Mouse (Mus musculus) heart, embryonic 15.5 days (tissue): ENCODE measurements around the gene Adora3. TPM values are rescaled to one million over a fixed set of nuclear protein-coding genes. Genes with fewer than 3 reads are reported as not detected.

Experiments used
- ATAC-seq: fragments of 200-750 bp; cut with Nextera tagmentation; replicated peaks from 2 replicates; pipeline ENCODE4 v1.8.0; 2017; ENCODE audit warnings: low read depth, moderate TSS enrichment; ENCODE audit not compliant: insufficient number of reproducible peaks, insufficient read depth, low FRiP score
- H3K27ac ChIP-seq: fragments of 300-500 bp; sonication (generic); 2 replicates; pipeline ENCODE4 v1.5.1; 2015; ENCODE audit warnings: mild to moderate bottlenecking, inconsistent platforms
- H3K27me3 ChIP-seq: fragments of 300-500 bp; sonication (generic); 2 replicates; pipeline ENCODE4 v1.6.1; 2015; ENCODE audit warnings: inconsistent platforms
- H3K36me3 ChIP-seq: fragments of 300-500 bp; sonication (generic); 2 replicates; pipeline ENCODE4 v1.6.1; 2015; ENCODE audit warnings: mild to moderate bottlenecking, inconsistent platforms
- H3K4me1 ChIP-seq: fragments of 300-500 bp; sonication (generic); replicated peaks from 2 replicates; pipeline ENCODE4 v1.6.1; 2015; ENCODE audit warnings: inconsistent platforms
- H3K4me2 ChIP-seq: fragments of 300-500 bp; sonication (generic); 2 replicates; pipeline ENCODE4 v1.6.1; 2015; ENCODE audit warnings: inconsistent platforms, mild to moderate bottlenecking, moderate library complexity
- H3K4me3 ChIP-seq: fragments of 300-500 bp; sonication (generic); 2 replicates; pipeline ENCODE4 v1.5.1; 2015; ENCODE audit warnings: mild to moderate bottlenecking, inconsistent platforms
- H3K9ac ChIP-seq: fragments of 300-500 bp; sonication (generic); 2 replicates; pipeline ENCODE4 v1.6.1; 2015; ENCODE audit warnings: mild to moderate bottlenecking, inconsistent platforms
- H3K9me3 ChIP-seq: fragments of 300-500 bp; sonication (generic); replicated peaks from 2 replicates; pipeline ENCODE4 v1.6.1; 2016; ENCODE audit warnings: inconsistent platforms
- WGBS: fragments of 180-500 bp; shearing (Covaris S2); methylation state at CpG from one replicate; pipeline ENCODE4 v1.1.7; 2015; ENCODE audit warnings: mixed read lengths; 5-methylcytosine and 5-hydroxymethylcytosine counted together
- polyA plus RNA-seq: library from polyadenylated mRNA; unstranded; fragments of >200 nt; fragmentation: Nextera tagmentation; extraction: Ambion mirVana; gene quantifications from 2 replicates; pipeline ENCODE4 v1.2.1, GENCODE M21; 2015

The Adora3 gene
- polyA plus RNA-seq, 1 experiment from 2014 or later = 0.19 TPM

- no peak for ATAC-seq
- Histone ChIP-seq H3K4me1 (no peaks in the 10 kb centered on the region), H3K4me2 (no peak overlapping the region), H3K9ac (no peak overlapping the region), H3K9me3 (no peaks in the 10 kb centered on the region), H3K4me3 (no peak overlapping the region), H3K36me3 (no peaks in the 10 kb centered on the region), H3K27me3 (0 out of 2 replicates have a peak, but pooled peaks cover 9% of the 10 kb centered on the region), H3K27ac (no peak overlapping the region)
- WGBS = 55% methylated on average over 7 of the region's 7 CpGs
Observed at GRCm38 (mm10) chr3:105846294-105847069, 24.2 kb upstream of the Adora3 start.

- H3K9ac ChIP-seq = no peak overlapping the region
- no peak for ATAC-seq
- 70% methylated on average over 8 of the region's 8 CpGs for WGBS
- no peaks in the 10 kb centered on the region for H3K36me3 ChIP-seq
- H3K27me3 ChIP-seq = no peaks in the 10 kb centered on the region
- H3K4me2 ChIP-seq = no peak overlapping the region
- H3K4me1 ChIP-seq = no peaks in the 10 kb centered on the region
- no peak overlapping the region for H3K27ac ChIP-seq
- no peaks in the 10 kb centered on the region for H3K9me3 ChIP-seq
- no peak overlapping the region for H3K4me3 ChIP-seq
Observed at GRCm38 (mm10) chr3:105853781-105854180, 16.9 kb upstream of the Adora3 start.

DNA sequence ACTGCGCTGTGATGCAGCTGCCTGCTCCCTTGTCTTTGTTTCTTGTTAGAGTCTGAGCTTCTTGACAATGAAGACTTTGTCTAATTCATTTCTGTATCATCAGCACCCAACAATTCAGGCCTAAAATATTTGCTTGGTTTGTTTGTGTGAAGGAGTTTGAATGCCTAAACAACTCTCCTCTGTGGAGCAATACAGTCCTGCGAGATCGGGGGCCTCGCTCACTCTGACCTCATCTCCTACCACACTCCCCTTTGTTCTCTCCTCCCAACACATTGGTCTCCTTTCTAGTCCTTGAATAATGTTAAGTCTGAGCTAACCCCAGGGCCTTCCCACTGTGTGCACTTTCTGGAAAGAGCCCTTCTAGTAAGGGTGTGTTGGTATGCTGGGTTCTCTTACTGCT, 15.9 kb upstream of the Adora3 start:
- H3K36me3 ChIP-seq = no peaks in the 10 kb centered on the region
- no peaks in the 10 kb centered on the region for H3K27me3 ChIP-seq
- H3K27ac ChIP-seq = no peak overlapping the region
- WGBS = 85% methylated on average over 4 of the region's 4 CpGs
- H3K9me3 ChIP-seq = no peaks in the 10 kb centered on the region
- no peak overlapping the region for H3K9ac ChIP-seq
- H3K4me2 ChIP-seq = no peak overlapping the region
- no peak for ATAC-seq
- H3K4me1 ChIP-seq = no peaks in the 10 kb centered on the region
- H3K4me3 ChIP-seq = no peak overlapping the region

DNA sequence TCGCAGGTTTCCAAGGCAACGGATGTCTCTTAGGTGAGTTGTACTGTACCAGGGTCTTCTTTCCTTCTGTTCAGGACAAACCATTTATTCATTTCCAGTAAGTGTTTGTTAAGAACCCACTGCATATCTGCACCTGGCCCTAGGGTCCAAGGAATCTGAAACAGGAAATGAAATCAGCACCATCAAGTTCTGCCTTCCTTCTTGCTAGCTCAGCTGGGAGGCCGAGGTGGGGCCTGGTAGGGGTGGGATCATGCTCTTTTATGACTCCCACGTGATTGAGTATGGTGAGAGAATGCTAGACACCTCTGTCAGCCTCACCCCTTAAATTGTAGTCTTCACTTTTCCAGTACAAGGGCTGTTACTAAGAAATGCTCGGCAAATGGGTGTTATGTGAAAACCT, 13.1 kb upstream of the Adora3 start:
- no peak overlapping the region for H3K27ac ChIP-seq
- H3K4me3 ChIP-seq = no peak overlapping the region
- no peaks in the 10 kb centered on the region for H3K4me1 ChIP-seq
- no peak overlapping the region for H3K4me2 ChIP-seq
- 66% methylated on average over 5 of the region's 5 CpGs for WGBS
- no peaks in the 10 kb centered on the region for H3K9me3 ChIP-seq
- no peak for ATAC-seq
- H3K36me3 ChIP-seq = no peaks in the 10 kb centered on the region
- H3K27me3 ChIP-seq = no peaks in the 10 kb centered on the region
- H3K9ac ChIP-seq = no peak overlapping the region

DNA sequence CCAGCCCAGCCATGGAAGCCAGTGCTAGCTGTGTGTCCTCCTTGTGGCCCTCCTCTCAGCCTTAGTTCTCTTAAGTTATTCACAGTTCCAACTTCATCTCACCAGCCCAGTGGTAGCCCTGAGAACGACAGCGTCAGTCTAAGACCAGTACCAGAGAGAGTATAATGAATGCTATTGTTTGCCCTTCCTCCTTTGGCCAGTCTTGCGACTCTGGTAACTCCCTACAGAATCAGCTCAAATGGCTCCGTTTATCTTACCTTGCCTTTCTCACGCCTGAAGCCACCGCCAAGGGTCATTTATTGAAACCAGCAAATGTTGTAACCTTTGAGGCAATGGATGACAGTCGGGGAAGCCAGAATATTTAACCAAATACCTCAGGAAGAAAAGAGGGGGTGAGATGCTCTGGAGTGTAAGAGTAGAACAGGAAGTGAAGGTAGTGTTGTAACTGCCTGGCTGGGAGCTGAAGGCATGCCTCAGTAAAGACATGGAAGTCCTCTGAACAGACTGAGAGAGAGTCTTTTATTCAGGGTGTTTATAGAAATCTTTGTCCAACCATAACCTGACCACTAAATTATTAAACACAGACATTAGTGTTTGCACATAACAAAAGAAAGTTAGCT, 8.8 kb upstream of the Adora3 start:
- no peak overlapping the region for H3K4me2 ChIP-seq
- no peaks in the 10 kb centered on the region for H3K27me3 ChIP-seq
- no peak overlapping the region for H3K27ac ChIP-seq
- no peak overlapping the region for H3K4me3 ChIP-seq
- no peak overlapping the region for H3K9ac ChIP-seq
- ATAC-seq = no peak
- 50% methylated on average over 7 of the region's 7 CpGs for WGBS
- H3K4me1 ChIP-seq = no peaks in the 10 kb centered on the region
- H3K9me3 ChIP-seq = no peaks in the 10 kb centered on the region
- H3K36me3 ChIP-seq = no peaks in the 10 kb centered on the region

GRCm38 (mm10) chr3:105864123-105864522, 6.5 kb upstream of the Adora3 start:
- no peak overlapping the region for H3K4me2 ChIP-seq
- peaks cover 9% of the 10 kb centered on the region for H3K4me1 ChIP-seq
- H3K4me3 ChIP-seq = no peak overlapping the region
- no peaks in the 10 kb centered on the region for H3K36me3 ChIP-seq
- H3K9me3 ChIP-seq = no peaks in the 10 kb centered on the region
- no peak overlapping the region for H3K27ac ChIP-seq
- H3K9ac ChIP-seq = no peak overlapping the region
- no peak for ATAC-seq
- no peaks in the 10 kb centered on the region for H3K27me3 ChIP-seq
- WGBS = 59% methylated on average over 1 of the region's 1 CpGs

- H3K27me3 ChIP-seq = no peaks in the 10 kb centered on the region
- 64% methylated on average over 9 of the region's 9 CpGs for WGBS
- no peak for ATAC-seq
- no peaks in the 10 kb centered on the region for H3K9me3 ChIP-seq
- H3K4me3 ChIP-seq = no peak overlapping the region
- no peak overlapping the region for H3K27ac ChIP-seq
- no peaks in the 10 kb centered on the region for H3K36me3 ChIP-seq
- no peak overlapping the region for H3K4me2 ChIP-seq
- H3K4me1 ChIP-seq = peaks cover 9% of the 10 kb centered on the region
- no peak overlapping the region for H3K9ac ChIP-seq
Observed at GRCm38 (mm10) chr3:105865122-105865521, 5.5 kb upstream of the Adora3 start.

DNA sequence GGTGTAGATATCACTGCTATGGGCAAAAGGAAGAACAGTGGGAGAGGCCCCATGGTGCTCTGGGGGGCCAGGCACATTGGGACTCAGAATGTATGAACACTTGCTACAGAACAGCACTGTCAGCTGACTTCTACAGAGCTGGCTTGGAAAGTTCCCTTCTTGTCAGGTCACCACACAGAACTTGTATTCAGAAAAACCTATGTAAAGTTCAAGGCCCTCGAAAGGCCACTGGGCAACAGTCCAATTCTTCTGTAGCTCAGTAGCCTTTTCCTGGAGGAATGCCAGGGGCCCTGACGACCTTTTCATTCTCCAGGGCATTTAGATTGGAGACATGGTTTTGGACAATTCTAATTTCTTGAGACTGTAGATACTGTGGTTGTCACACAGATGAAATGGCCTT, 2.5 kb upstream of the Adora3 start:
- Histone ChIP-seq H3K9ac (no peak overlapping the region), H3K36me3 (no peaks in the 10 kb centered on the region), H3K27ac (no peak overlapping the region; the same call in 1 of the 2 replicates)

GRCm38 (mm10) chr3:105872034-105872433, 1.4 kb downstream of the Adora3 start:
- H3K9me3 ChIP-seq = no peaks in the 10 kb centered on the region
- no peak for ATAC-seq
- peaks cover 30% of the 10 kb centered on the region for H3K4me1 ChIP-seq
- no peaks in the 10 kb centered on the region for H3K27me3 ChIP-seq
- H3K4me2 ChIP-seq = peak overlapping the region; percentile 38
- no peak overlapping the region for H3K4me3 ChIP-seq
- WGBS = 22% methylated on average over 6 of the region's 6 CpGs
- H3K9ac ChIP-seq = no peak overlapping the region
- 0 out of 2 replicates have a peak overlapping the region, but pooled peaks have one; percentile 26 for H3K27ac ChIP-seq
- H3K36me3 ChIP-seq = no peaks in the 10 kb centered on the region

More for the DNA sequence above, 2.5 kb upstream of the Adora3 start:
- 12% methylated on average over 2 of the region's 2 CpGs for WGBS
- no peaks in the 10 kb centered on the region for H3K27me3 ChIP-seq
- no peak overlapping the region for H3K4me3 ChIP-seq
- no peak overlapping the region for H3K4me2 ChIP-seq
- H3K4me1 ChIP-seq = peaks cover 24% of the 10 kb centered on the region
- ATAC-seq = no peak; the same call in 1 of the 2 replicates
- H3K9me3 ChIP-seq = no peaks in the 10 kb centered on the region

DNA sequence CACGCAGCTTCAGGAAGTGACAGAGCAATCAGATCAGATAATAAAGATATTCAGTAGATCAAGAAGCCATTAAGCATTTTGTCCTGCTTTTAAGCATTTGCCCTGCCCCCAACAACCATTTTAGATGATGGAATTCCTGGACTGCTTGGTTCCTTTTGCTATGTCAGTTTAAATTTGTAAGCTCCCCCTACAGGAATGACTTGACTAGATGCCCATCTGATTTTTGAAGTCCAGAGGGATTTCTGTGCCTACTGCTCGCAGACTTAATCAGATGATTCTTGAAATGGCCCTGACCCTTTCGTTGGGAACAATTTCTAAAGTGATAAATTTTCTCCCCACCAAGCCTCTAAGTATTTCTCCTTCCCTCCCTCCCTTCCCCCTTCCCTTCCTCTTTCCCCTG, 1.9 kb downstream of the Adora3 start:
- 23% methylated on average over 3 of the region's 3 CpGs for WGBS
- Histone ChIP-seq H3K4me3 (no peak overlapping the region), H3K4me1 (peaks cover 29% of the 10 kb centered on the region), H3K4me2 (peak overlapping the region; percentile 38), H3K36me3 (no peaks in the 10 kb centered on the region), H3K9me3 (no peaks in the 10 kb centered on the region), H3K27ac (no peak overlapping the region), H3K27me3 (no peaks in the 10 kb centered on the region), H3K9ac (no peak overlapping the region)
- ATAC-seq = no peak

DNA sequence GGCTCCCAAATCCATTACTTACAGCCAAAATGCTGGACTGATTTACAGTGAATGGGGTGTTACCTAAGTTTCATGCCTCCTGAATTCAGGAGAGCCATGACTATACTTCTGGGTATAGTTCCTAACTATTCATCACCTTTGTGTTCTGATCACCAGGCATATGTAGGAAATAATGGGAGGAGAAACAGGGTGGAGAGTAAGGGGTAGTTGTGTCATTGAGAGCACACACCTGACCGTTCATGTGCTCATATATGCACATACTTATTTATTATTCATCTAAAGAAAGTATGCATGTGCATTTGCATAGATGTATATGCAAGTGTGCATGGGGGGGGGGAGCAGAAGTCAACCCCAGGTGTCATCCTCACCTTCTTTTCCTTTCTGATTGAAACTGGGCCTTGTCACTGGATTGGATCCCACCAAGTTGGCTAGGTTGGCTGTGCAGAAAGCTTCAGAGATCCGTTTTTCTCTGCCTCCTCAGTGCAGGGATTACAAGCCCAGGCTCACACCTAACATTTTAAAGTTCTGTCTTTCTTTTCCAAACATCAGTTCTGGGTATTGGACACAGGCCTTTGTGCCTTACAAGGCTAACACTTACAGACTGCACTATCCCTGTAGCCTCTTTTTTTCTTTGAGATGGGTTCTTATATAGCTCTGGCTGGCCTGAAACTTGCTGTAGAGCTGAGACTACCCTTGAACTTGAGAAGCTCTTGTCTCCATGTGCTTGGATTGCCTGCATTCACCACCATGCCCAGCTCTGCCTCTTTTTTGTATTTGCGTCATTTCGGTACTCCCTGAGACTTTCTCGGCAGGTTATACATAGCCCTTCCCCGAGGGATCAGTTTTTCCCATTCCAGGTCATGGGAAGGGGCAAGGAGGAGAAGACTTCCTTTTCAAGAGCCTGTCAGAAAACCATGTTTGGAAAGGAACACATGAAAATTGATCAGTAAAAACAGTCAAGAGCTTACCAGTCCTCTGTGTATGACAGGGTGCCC, 3.1 kb downstream of the Adora3 start:
- Histone ChIP-seq H3K27me3 (peaks cover 3% of the 10 kb centered on the region; the same call in 1 of the 2 replicates), H3K9ac (no peak overlapping the region), H3K4me2 (no peak overlapping the region), H3K9me3 (no peaks in the 10 kb centered on the region), H3K36me3 (no peaks in the 10 kb centered on the region), H3K4me3 (no peak overlapping the region), H3K27ac (no peak overlapping the region), H3K4me1 (peaks cover 20% of the 10 kb centered on the region)
- 77% methylated on average over 6 of the region's 6 CpGs for WGBS
- no peak for ATAC-seq
